Mouse (Mus musculus) liver, postnatal 0 days (tissue): ENCODE data around the gene Nthl1. TPM values are rescaled to one million over a fixed set of nuclear protein-coding genes. Genes with fewer than 3 reads are reported as not detected.

ENCODE experiments used
- ATAC-seq: fragments of 200-750 bp; cut with Nextera tagmentation; 2 replicates; pipeline ENCODE4 v1.8.0; 2017; ENCODE audit warnings: mild to moderate bottlenecking, moderate library complexity
- DNase-seq: peaks from one replicate; pipeline ENCODE4 v3.0.0-alpha.2; 2016
- H3K27ac ChIP-seq: fragments of 300-500 bp; sonication (generic); 2 replicates; pipeline ENCODE4 v1.5.1; 2014; ENCODE audit warnings: antibody characterized with exemption, moderate library complexity, mild to moderate bottlenecking, low read depth
- H3K27me3 ChIP-seq: fragments of 300-500 bp; sonication (generic); 2 replicates; pipeline ENCODE4 v1.6.1; 2014; ENCODE audit warnings: low read length, control low read depth, mixed read lengths; ENCODE audit not compliant: insufficient read depth
- H3K36me3 ChIP-seq: fragments of 300-500 bp; sonication (generic); replicated peaks from 2 replicates; pipeline ENCODE4 v1.6.1; 2014; ENCODE audit warnings: mild to moderate bottlenecking, control low read depth, low read length, moderate library complexity, mixed read lengths; ENCODE audit not compliant: insufficient read depth
- H3K4me1 ChIP-seq: fragments of 300-500 bp; sonication (generic); 2 replicates; pipeline ENCODE4 v1.6.1; 2014; ENCODE audit warnings: antibody characterized with exemption, mild to moderate bottlenecking, control low read depth; ENCODE audit not compliant: insufficient read depth
- H3K4me2 ChIP-seq: fragments of 300-500 bp; sonication (generic); 2 replicates; pipeline ENCODE4 v1.6.1; 2014; ENCODE audit warnings: low read depth, mild to moderate bottlenecking, low read length, moderate library complexity, mixed read lengths
- H3K4me3 ChIP-seq: fragments of 300-500 bp; sonication (generic); 2 replicates; pipeline ENCODE4 v1.5.1; 2014; ENCODE audit warnings: low read depth, low read length
- H3K9ac ChIP-seq: fragments of 300-500 bp; sonication (generic); replicated peaks from 2 replicates; pipeline ENCODE4 v1.6.1; 2014; ENCODE audit warnings: mild to moderate bottlenecking, moderate library complexity
- H3K9me3 ChIP-seq: fragments of 300-500 bp; sonication (generic); 2 replicates; pipeline ENCODE4 v1.6.1; 2016; ENCODE audit warnings: mild to moderate bottlenecking, control low read depth, low read length, mixed read lengths
- CTCF ChIP-seq: sonication (generic); IDR thresholded peaks from 2 replicates; pipeline ENCODE4 v1.5.1; 2016; ENCODE audit warnings: antibody characterized with exemption, low read depth
- EP300 ChIP-seq: IDR thresholded peaks from 2 replicates; pipeline ENCODE4 v1.6.1; 2016; ENCODE audit warnings: antibody characterized with exemption, low read depth, mild to moderate bottlenecking
- WGBS: fragments of 180-500 bp; shearing (Covaris S2); extraction: QIAGEN DNeasy Blood & Tissue Kit; methylation state at CpG from one replicate; pipeline ENCODE4 v1.1.7; 2014; ENCODE audit not compliant: insufficient replicate concordance; 5-methylcytosine and 5-hydroxymethylcytosine counted together
- polyA plus RNA-seq: library from polyadenylated mRNA; unstranded; fragments of >200 nt; fragmentation: Nextera tagmentation; extraction: Ambion mirVana; gene quantifications from 2 replicates; pipeline ENCODE4 v1.2.1, GENCODE M21; 2015

The Nthl1 gene
- polyA plus RNA-seq, 1 experiment from 2014 or later, result 4.3 TPM

- Histone ChIP-seq H3K4me2 (no peak overlapping the region), H3K27ac (no peak overlapping the region), H3K36me3 (peaks cover 56% of the 10 kb centered on the region), H3K9ac (no peak overlapping the region), H3K9me3 (no peaks in the 10 kb centered on the region), H3K4me3 (no peak overlapping the region), H3K4me1 (no peaks in the 10 kb centered on the region), H3K27me3 (no peaks in the 10 kb centered on the region)
- ATAC-seq (no peak), DNase-seq (no peak)
- TF ChIP-seq CTCF (no peak), EP300 (no peak)
- WGBS, result 86% methylated on average over 3 of the region's 3 CpGs
These were observed 34.5 kb upstream of the Nthl1 start for GRCm38 (mm10) chr17:24597989-24598388.

GRCm38 (mm10) chr17:24600502-24600901 lies 32.0 kb upstream of the Nthl1 start:
- Histone ChIP-seq H3K36me3 (peaks cover 56% of the 10 kb centered on the region), H3K4me3 (no peak overlapping the region), H3K9me3 (no peaks in the 10 kb centered on the region), H3K9ac (no peak overlapping the region), H3K4me2 (no peak overlapping the region), H3K27ac (no peak overlapping the region), H3K27me3 (no peaks in the 10 kb centered on the region), H3K4me1 (no peaks in the 10 kb centered on the region)
- no peak for ATAC-seq
- DNase-seq, result no peak
- WGBS, result 85% methylated on average over 4 of the region's 4 CpGs
- TF ChIP-seq CTCF (no peak), EP300 (no peak)

GRCm38 (mm10) chr17:24603961-24604360 lies 28.5 kb upstream of the Nthl1 start:
- no peak overlapping the region for H3K27ac ChIP-seq
- no peak overlapping the region for H3K4me3 ChIP-seq
- peaks cover 48% of the 10 kb centered on the region for H3K36me3 ChIP-seq
- TF ChIP-seq CTCF (no peak), EP300 (no peak)
- H3K9ac ChIP-seq, result no peak overlapping the region
- H3K4me2 ChIP-seq, result no peak overlapping the region
- no peaks in the 10 kb centered on the region for H3K9me3 ChIP-seq
- ATAC-seq (no peak), DNase-seq (no peak)
- 75% methylated on average over 8 of the region's 8 CpGs for WGBS
- H3K27me3 ChIP-seq, result no peaks in the 10 kb centered on the region
- H3K4me1 ChIP-seq, result peaks cover 3% of the 10 kb centered on the region

GRCm38 (mm10) chr17:24604557-24604956 lies 27.9 kb upstream of the Nthl1 start:
- H3K27ac ChIP-seq, result no peak overlapping the region
- WGBS, result 85% methylated on average over 3 of the region's 3 CpGs
- DNase-seq (no peak), ATAC-seq (no peak)
- no peak overlapping the region for H3K9ac ChIP-seq
- TF ChIP-seq EP300 (no peak), CTCF (no peak)
- H3K9me3 ChIP-seq, result no peaks in the 10 kb centered on the region
- H3K4me3 ChIP-seq, result no peak overlapping the region
- no peaks in the 10 kb centered on the region for H3K27me3 ChIP-seq
- peaks cover 3% of the 10 kb centered on the region for H3K4me1 ChIP-seq
- H3K4me2 ChIP-seq, result no peak overlapping the region
- peaks cover 44% of the 10 kb centered on the region for H3K36me3 ChIP-seq

DNA sequence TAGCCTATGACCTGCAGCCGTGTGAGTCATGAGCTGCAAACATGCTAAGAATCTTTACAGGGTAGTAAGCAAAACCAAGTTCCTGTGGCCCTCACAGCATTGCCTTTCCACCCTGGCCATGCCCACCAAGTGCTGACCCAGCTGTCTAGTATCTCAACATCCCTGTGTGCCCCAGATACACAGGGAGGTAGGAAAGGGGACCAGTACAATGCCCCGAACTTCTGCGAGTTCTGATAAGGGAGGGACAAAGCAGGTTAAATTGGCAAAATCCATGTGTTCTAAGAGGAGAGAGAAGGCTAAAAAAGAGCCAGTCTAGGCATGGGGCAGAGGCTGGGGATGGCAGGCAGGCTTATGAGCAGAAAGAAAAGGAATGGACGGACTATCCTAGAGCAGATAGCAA lies 24.1 kb upstream of the Nthl1 start:
- H3K9ac ChIP-seq, result peak overlapping the region; percentile 7; the same call in 1 of the 2 replicates
- H3K4me3 ChIP-seq, result no peak overlapping the region
- H3K27ac ChIP-seq, result peak overlapping the region; percentile 80
- WGBS, result 60% methylated on average over 4 of the region's 4 CpGs
- peak overlapping the region; percentile 44 for H3K4me2 ChIP-seq
- peak; percentile 62 for TF ChIP-seq EP300
- TF ChIP-seq CTCF, result no peak
- peaks cover 33% of the 10 kb centered on the region for H3K36me3 ChIP-seq
- H3K9me3 ChIP-seq, result no peaks in the 10 kb centered on the region
- peaks cover 14% of the 10 kb centered on the region for H3K4me1 ChIP-seq
- no peak for DNase-seq
- no peaks in the 10 kb centered on the region for H3K27me3 ChIP-seq
- peak; percentile 65 for ATAC-seq

- ATAC-seq (peak; percentile 91), DNase-seq (peak; percentile 65)
- Histone ChIP-seq H3K36me3 (peaks cover 38% of the 10 kb centered on the region), H3K27ac (peak overlapping the region; percentile 80), H3K9me3 (no peaks in the 10 kb centered on the region), H3K4me1 (peaks cover 14% of the 10 kb centered on the region), H3K4me3 (no peak overlapping the region), H3K4me2 (0 out of 2 replicates have a peak overlapping the region, but pooled peaks have one; percentile 44), H3K9ac (peak overlapping the region; percentile 7; the same call in 1 of the 2 replicates), H3K27me3 (no peaks in the 10 kb centered on the region)
- TF ChIP-seq CTCF, result no peak
- peak; percentile 69; the same call in 1 of the 2 replicates for TF ChIP-seq EP300
- 51% methylated on average over 8 of the region's 8 CpGs for WGBS
These were observed 23.6 kb upstream of the Nthl1 start for GRCm38 (mm10) chr17:24608874-24609273.
